Mouse (Mus musculus) ES-E14 (cell line): ENCODE data around the gene Hjurp. TPM values are rescaled to one million over a fixed set of nuclear protein-coding genes. Genes with fewer than 3 reads are reported as not detected.

ENCODE experiments used
- DNase-seq: peaks from one replicate; pipeline ENCODE4 v3.0.0-alpha.2; 2013; ENCODE audit warnings: low read depth, low spot score
- H3K27ac ChIP-seq: 2 replicates; pipeline ENCODE4 v1.5.1; 2012; ENCODE audit warnings: low read depth, mild to moderate bottlenecking, low read length, moderate library complexity, mixed read lengths; ENCODE audit not compliant: poor library complexity, insufficient read depth, severe bottlenecking
- H3K36me3 ChIP-seq: 2 replicates; pipeline ENCODE4 v1.6.1; 2012; ENCODE audit warnings: mild to moderate bottlenecking, low read length, moderate library complexity, mixed read lengths; ENCODE audit not compliant: control insufficient read depth, poor library complexity, insufficient read depth, severe bottlenecking
- H3K4me1 ChIP-seq, 2 experiments: fragments of 150-350 bp in 1 of 2; sonication (generic) in 1 of 2; 2 replicates each; pipeline ENCODE4 v1.6.1; 2012; ENCODE audit warnings: low read length in 2 of 2, mild to moderate bottlenecking in 1 of 2, mixed read lengths in 1 of 2; ENCODE audit not compliant: control insufficient read depth in 2 of 2, insufficient read depth in 2 of 2, poor library complexity in 1 of 2
- H3K4me3 ChIP-seq, 2 experiments: fragments of 150-350 bp in 1 of 2; sonication (generic) in 1 of 2; 2 replicates each; pipeline ENCODE4 v1.5.1; 2012; ENCODE audit warnings: low read length in 2 of 2, low read depth in 1 of 2, mild to moderate bottlenecking in 1 of 2, mixed read lengths in 1 of 2; ENCODE audit not compliant: insufficient read depth in 1 of 2, poor library complexity in 1 of 2, severe bottlenecking in 1 of 2
- H3K9ac ChIP-seq: 2 replicates; pipeline ENCODE4 v1.6.1; 2012; ENCODE audit warnings: low read depth, mild to moderate bottlenecking, low read length, mixed read lengths; ENCODE audit not compliant: poor library complexity, insufficient read depth, severe bottlenecking
- H3K9me3 ChIP-seq: fragments of 150-350 bp; sonication (generic); 2 replicates; pipeline ENCODE4 v1.6.1; 2012; ENCODE audit warnings: low read depth, mild to moderate bottlenecking, low read length; ENCODE audit not compliant: control insufficient read depth, insufficient read depth
- CHD2 ChIP-seq: IDR thresholded peaks from 2 replicates; pipeline ENCODE4 v1.6.1; 2014; ENCODE audit warnings: mild to moderate bottlenecking, low read depth, low read length, inconsistent platforms
- HCFC1 ChIP-seq: IDR thresholded peaks from 2 replicates; pipeline ENCODE4 v1.6.1; 2012; ENCODE audit warnings: low read length, inconsistent platforms, borderline replicate concordance; ENCODE audit not compliant: insufficient read depth
- MAFK ChIP-seq: IDR thresholded peaks from 2 replicates; pipeline ENCODE4 v1.6.1; 2014; ENCODE audit warnings: mild to moderate bottlenecking, low read depth, low read length, inconsistent platforms; ENCODE audit not compliant: insufficient read depth
- ZC3H11A ChIP-seq: IDR thresholded peaks from 2 replicates; pipeline ENCODE4 v1.6.1; 2012; ENCODE audit warnings: low read depth, mild to moderate bottlenecking, inconsistent platforms, low read length, borderline replicate concordance
- ZNF384 ChIP-seq: IDR thresholded peaks from 2 replicates; pipeline ENCODE4 v1.6.1; 2012; ENCODE audit warnings: low read depth, low read length, inconsistent platforms
- in situ Hi-C, 2 experiments: fragments of 600-800 bp; cut with MboI; formaldehyde crosslinking; loops; one replicate each; pipeline ENCODE4 v1.15.1; 2025; ENCODE audit warnings: low sequenced_read_pairs in 2 of 2, inconsistent platforms in 1 of 2; ENCODE audit not compliant: unreplicated experiment in 2 of 2
- total RNA-seq: library from RNA; depleted of rRNA; stranded (reverse); fragments of 300-350 nt; gene quantifications from 2 replicates; pipeline ENCODE4 v1.2.3, GENCODE M21; 2012

The Hjurp gene
- total RNA-seq, 1 experiment = 168 TPM

- Histone ChIP-seq H3K4me1 (no peaks in the 10 kb centered on the region), H3K9me3 (no peaks in the 10 kb centered on the region), H3K9ac (no peak overlapping the region), H3K4me3 (no peak overlapping the region), H3K36me3 (no peaks in the 10 kb centered on the region), H3K27ac (no peak overlapping the region)
- in situ Hi-C loops = no loop called here
- no peak for TF ChIP-seq MAFK
- no peak for DNase-seq
These were observed 31.6 kb downstream of the Hjurp start for GRCm38 (mm10) chr1:88245881-88246280.

GRCm38 (mm10) chr1:88243861-88244260, 33.6 kb downstream of the Hjurp start:
- Histone ChIP-seq H3K4me3 (no peak overlapping the region), H3K9me3 (no peaks in the 10 kb centered on the region), H3K27ac (no peak overlapping the region), H3K9ac (no peak overlapping the region), H3K36me3 (no peaks in the 10 kb centered on the region), H3K4me1 (no peaks in the 10 kb centered on the region)
- TF ChIP-seq CHD2 = no peak
- no peak for DNase-seq
- in situ Hi-C loops = no loop called here

- no peak overlapping the region for H3K27ac ChIP-seq
- no peak overlapping the region for H3K9ac ChIP-seq
- no peak overlapping the region for H3K4me3 ChIP-seq
- no peaks in the 10 kb centered on the region for H3K36me3 ChIP-seq
- no peak for DNase-seq
- H3K9me3 ChIP-seq = no peaks in the 10 kb centered on the region
- no peaks in the 10 kb centered on the region for H3K4me1 ChIP-seq
- in situ Hi-C loops = no loop called here
- TF ChIP-seq ZC3H11A = no peak
- no peak for TF ChIP-seq MAFK
- TF ChIP-seq ZNF384 = no peak
- TF ChIP-seq CHD2 = no peak
- TF ChIP-seq HCFC1 = no peak
These were observed 36.9 kb downstream of the Hjurp start for GRCm38 (mm10) chr1:88240579-88240978.

DNA sequence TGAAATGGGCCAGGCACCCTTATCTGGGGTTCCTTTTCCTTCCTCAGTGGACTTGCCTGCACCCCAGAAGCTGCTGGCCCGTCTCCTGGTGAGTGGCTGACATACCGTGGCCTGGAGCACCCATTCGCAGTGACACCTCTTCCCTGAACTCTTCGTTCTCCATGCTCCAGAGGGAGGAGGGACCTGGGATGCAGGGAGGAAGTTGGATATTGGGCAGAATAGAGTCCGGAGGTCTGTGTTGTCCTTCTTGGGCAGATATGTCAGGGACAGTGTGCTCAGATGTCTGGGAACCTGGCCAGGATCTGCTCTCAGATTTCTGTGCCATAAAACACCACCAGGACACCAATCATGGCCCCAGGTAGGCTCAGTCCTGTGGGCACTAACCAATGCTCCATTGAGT, 37.4 kb downstream of the Hjurp start:
- DNase-seq = no peak
- no peaks in the 10 kb centered on the region for H3K9me3 ChIP-seq
- H3K4me1 ChIP-seq = no peaks in the 10 kb centered on the region
- TF ChIP-seq ZC3H11A (no peak), HCFC1 (no peak)
- H3K36me3 ChIP-seq = no peaks in the 10 kb centered on the region
- H3K9ac ChIP-seq = no peak overlapping the region
- H3K4me3 ChIP-seq = no peak overlapping the region
- in situ Hi-C loops = no loop called here
- no peak overlapping the region for H3K27ac ChIP-seq

- in situ Hi-C loops = no loop called here
- no peaks in the 10 kb centered on the region for H3K4me1 ChIP-seq
- no peaks in the 10 kb centered on the region for H3K9me3 ChIP-seq
- H3K9ac ChIP-seq = no peak overlapping the region
- no peak for TF ChIP-seq ZNF384
- TF ChIP-seq HCFC1 = no peak
- no peak for TF ChIP-seq MAFK
- no peak for TF ChIP-seq ZC3H11A
- no peak overlapping the region for H3K27ac ChIP-seq
- no peak for DNase-seq
- no peaks in the 10 kb centered on the region for H3K36me3 ChIP-seq
- H3K4me3 ChIP-seq = no peak overlapping the region
These were observed 38.7 kb downstream of the Hjurp start for GRCm38 (mm10) chr1:88238771-88239170.
